Mouse (Mus musculus): ENCODE results near the gene Atpif1.

DNA sequence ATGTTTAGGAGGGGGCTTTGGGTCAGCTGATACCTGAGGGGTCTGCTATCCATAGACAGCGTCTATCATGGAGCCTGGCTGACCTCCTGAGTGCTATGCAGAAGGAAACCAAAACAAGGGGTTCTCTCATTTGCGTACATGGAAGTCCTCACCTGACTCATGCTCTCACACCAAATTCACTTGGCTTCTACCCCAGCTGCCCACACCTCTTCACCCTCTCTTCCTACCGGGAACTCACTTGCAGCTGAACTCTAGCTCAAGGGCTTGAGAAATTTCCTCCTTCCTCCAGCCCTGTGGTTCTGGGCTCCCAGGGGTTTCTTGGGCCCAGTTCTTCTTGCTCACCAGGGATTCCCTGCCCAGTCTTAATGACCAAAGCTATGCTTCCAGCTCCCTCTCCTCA, 29.8 kb upstream of the Atpif1 start:
- TF ChIP-seq GATA1 (IDR thresholded peaks at IDR 0.05; ENCODE audit: borderline replicate concordance, low read length) (no peak), FLI1 (IDR thresholded peaks at IDR 0.05; ENCODE audit: low read length) (no peak)

All from megakaryocyte, embryonic 14.5 days (primary cell).